Mouse (Mus musculus): ENCODE results near the gene Hmg20a.
A peak's percentile ranks its signal among the peaks of the same experiment; 100 is the strongest.

- no peak for TF ChIP-seq ZC3H11A (IDR thresholded peaks at IDR 0.05; ENCODE audit: borderline replicate concordance, low read depth, low read length)
- no peak for TF ChIP-seq CHD2 (IDR thresholded peaks at IDR 0.05; ENCODE audit: low read depth, low read length)
- TF ChIP-seq HCFC1 (IDR thresholded peaks at IDR 0.05; ENCODE audit: borderline replicate concordance, insufficient read depth, low read length): peak; percentile 94
- no peak for TF ChIP-seq ZNF384 (IDR thresholded peaks at IDR 0.05; ENCODE audit: low read depth, low read length)
These were observed at the start of gene Hmg20a, which contains the start of gene Peak1 for GRCm38 (mm10) chr9:56417948-56418737.

Measured in ES-E14 (cell line).